Mouse (Mus musculus): ENCODE data around the gene Ice1.
A peak's percentile ranks its signal among the peaks of the same experiment; 100 is the strongest.

Ice1 gene

DNA sequence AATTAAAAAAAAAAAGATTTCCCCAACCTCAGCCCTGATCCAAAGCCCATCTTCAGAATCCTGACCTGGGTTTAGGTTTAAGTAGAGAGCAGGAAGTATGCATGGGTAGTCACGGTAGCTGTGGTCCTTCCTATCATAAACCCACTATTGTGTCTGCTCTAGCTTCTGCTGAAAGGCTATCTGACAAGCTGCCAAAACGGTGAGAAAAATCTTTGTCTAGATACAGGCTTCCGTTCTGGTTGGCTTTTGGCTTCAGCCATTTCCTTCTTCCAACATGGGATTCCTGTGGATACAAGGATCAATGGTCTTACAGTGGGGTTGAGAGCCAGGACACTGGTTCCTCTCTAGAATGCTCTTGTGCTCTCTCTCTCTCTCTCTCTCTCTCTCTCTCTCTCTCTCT is 2.2 kb upstream of the Ice1 start:
- no peak for DNase-seq (ENCODE audit: low read depth, low spot score)

DNA sequence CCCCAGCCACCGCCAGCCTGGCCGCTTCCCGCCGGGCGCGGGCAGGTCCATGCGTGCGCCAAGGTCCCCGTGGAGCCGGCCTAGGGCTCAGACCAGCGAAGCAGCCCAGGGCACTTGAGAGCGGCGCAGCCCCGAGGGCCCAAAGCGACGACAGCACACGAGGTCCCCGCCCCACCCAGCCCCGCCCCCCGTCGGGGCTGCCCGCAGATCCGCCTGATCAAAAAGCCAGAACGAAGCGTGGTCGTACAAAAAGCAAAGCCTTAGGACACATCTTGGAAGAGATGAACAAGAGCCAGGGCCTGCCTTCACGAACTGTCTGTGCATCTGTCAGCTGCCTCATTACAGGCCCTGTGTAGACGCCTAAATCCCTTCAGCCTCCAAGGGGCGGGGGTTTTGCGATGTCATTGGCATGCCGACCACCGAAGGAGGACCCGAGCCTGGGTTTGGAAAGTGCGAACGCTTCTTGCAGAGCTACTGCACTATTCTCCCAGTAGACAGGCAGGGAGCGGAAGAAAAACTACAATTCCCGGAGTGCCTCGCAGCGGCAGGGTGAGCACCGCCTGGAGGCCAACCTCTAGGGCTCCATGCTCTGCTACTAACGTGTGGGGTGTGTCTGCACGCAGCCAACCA is 343 bp upstream of the Ice1 start:
- DNase-seq (ENCODE audit: low read depth, low spot score): peak; percentile 92

DNA sequence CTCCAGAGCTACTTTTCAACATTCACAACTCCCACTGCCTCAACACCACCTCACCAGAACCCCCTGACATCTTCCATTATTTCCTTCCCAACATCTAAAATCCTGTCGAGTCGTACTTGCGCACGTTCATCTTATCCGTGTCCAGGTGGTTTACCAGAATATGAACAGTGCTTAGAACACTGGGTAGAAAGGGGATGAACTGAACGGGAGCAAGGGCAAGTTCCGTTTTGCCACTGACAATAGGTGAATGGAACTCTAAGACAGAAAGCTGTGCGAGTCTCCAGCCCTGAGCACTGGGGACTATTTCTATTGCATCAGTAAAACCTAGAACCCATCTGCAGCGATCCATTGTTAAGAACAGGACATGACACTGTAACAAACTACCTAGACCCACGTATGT is 728 bp downstream of the Ice1 start:
- no peak for DNase-seq (ENCODE audit: low read depth, low spot score)

DNA sequence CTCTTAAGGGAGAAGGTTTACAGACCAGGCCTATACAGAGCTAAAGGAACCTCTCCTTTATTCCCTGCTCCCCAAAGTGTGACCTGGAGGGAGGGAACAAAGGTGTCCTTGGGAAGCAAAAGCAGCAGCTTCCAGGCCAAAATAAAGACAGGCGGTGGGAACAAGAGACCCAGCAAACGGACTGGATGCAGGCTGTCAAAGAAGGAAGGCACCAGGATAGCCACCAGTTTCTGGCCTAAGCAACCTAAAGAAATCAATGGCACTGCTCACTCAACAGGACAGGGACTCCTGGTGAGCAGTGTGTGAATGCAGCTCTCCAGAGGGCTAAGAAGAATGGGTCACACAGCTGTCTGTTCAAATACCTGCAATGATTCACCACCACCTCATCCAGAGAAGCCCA is 1.8 kb downstream of the Ice1 start:
- no peak for DNase-seq (ENCODE audit: low read depth, low spot score)

DNA sequence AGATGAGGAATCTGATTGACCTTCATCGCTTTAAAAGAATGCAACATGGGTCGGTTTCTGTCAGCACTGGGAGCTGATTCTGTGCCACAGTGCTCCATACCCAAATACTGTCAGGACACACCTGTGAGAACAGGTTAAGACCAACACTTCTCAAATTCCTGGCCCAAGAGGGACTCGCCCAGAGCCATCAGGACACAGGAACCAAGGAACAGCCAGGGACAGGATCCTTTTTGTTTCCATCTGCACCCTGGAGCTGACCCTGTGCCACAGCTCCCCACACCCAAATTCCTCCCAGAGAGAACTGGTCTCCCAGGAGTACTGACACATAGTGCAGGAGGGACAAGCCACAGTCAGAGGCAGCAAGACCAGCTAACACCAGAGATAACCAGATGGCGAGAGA is 11.0 kb downstream of the Ice1 start:
- DNase-seq (ENCODE audit: low read depth, low spot score): no peak

DNA sequence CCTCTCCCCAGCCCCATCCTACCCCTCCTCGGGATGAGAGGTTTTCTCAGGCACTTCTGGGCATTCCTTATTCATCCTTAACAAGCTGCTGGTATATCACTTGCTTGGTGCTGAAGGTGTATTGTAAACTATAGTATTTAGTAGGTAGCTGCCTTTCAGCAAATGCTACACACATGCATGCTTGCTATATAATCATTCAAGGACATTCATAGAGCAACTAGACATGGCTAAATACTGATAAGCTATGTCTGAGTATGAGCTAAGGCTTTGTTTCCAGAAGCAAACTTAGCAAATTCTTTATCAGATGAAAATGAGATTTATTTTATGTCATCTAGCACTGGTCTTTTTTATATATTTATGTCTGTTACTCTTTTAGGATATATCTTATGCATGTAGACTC is 11.8 kb downstream of the Ice1 start:
- DNase-seq (ENCODE audit: low read depth, low spot score): no peak

DNA sequence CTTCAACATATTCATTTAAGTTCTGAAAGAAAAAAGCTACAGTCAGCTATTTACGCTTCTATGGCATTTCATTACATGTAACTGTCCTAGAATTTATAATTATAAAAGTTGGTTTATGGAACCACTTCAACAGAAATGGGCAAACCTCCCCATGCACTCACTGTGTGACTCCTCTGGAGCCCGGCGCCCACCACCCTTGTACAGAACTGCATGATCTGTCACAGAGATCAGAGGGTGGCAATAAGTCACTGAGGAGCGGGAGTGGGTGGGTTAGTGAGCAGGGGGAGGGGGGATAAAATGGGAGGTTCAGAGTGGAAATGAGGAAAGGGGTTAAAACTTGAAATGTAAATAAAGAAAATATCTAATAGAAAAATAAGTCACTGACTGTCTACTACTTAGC is 13.0 kb downstream of the Ice1 start:
- DNase-seq (ENCODE audit: low read depth, low spot score): no peak

DNA sequence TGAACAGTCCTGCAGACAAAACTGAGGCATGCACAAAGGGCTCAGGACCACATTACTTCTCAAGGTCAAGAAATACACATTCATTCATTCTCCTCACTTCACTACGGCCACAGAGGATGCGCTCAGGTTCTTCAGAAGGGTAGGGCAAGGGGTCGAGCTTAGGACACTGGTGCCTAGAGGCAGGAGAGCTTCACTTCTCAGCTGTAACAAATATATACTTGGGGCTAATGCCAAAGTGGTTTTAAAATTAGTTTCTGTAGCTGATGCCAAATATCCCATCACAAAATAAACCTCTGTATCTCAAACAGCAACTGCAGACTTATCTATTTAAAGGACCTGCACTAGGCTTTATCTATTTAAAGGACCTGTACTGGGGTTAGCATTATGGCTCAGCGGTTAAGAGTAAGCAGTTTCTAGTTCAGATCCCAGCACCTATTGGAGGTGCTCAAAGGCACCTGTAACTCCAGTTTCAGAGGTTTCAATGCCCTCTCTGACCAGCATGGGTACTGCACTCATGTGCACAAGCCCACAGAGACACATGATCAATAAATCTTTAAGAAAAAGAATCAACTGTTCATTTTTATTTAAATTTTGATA is 14.9 kb downstream of the Ice1 start:
- no peak for DNase-seq (ENCODE audit: low read depth, low spot score)

DNA sequence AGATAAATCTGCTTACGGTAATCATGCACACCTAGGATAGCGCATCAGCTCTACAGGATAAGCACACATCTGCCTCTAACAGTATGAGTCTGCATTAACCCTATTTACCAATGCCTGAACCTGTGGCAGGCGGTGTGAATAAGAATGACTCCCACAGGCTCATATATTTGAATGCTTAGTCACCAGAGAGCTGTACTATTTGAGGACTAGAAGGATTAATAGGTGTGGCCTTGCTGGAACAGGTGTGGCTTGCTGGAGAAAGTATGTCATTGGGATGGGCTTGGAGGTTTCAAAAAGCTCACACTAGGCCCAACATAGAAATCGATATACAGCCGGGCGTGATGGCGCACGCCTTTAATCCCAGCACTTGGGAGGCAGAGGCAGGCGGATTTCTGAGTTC is 15.9 kb downstream of the Ice1 start:
- DNase-seq (ENCODE audit: low read depth, low spot score): no peak

DNA sequence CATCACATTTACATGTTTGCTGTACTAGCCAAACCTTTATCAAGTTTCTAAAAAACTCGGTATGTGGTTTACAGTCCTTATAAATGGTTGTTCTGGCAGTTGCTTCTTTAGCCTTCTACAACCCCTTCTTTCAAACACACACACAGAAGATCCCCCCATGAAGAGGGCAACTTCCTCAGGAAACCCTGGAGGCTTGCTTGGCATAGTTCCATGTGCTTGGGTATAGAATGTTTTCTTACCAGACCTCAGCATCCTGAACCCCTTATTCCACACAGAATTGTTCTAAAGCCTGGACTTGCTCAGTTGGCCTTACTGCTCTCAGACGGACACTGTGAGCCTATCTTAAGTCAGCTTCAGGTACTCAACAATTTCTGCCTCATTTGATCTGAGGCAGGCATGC is 24.6 kb downstream of the Ice1 start:
- no peak for DNase-seq (ENCODE audit: low read depth, low spot score)

DNA sequence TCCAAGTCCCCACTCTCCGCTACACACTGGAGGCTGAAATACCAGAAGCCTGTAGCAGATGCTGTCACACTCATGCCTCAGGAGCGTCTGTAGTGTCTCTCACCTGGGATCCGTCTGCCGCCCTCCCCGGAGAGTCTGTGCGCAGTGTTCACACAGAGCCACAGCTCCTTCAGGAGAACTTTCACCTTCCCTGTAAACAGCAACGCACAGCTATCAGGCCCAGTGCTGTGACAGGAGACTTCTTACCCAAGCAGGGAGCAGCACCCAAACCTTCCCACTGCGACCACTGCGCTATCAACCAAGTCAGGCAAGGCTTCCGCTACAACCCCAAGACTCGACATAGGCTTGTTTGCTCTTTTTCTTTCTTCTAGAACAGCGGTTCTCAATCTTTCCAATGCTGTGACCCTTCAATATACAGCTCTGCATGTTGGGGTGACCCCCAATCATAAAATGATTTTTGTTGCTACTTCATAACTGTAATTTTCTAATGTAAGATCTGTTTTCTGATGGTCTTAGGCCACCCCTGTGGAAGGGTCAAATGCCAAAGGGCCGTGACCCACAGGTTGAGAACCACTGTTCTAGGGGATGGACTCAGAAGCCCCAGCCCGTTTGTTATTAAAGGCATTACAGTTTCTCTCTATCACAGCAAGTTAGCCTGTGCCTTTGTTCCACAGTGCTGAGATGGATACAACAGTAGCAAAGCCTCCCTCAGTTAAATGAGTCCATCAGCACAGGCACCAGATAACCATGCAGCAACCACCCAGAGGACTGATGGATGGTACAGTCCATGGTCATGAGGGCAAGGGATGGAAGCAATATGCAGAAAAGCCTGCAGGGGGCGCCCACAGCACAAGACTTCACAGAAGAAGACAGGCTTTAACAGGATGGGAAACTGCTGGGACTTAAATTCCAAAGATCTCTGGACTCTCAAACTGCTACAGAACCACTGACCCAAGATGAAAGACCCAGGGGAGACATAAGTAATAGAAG is 26.7 kb downstream of the Ice1 start:
- DNase-seq (ENCODE audit: low read depth, low spot score): peak; percentile 54

DNA sequence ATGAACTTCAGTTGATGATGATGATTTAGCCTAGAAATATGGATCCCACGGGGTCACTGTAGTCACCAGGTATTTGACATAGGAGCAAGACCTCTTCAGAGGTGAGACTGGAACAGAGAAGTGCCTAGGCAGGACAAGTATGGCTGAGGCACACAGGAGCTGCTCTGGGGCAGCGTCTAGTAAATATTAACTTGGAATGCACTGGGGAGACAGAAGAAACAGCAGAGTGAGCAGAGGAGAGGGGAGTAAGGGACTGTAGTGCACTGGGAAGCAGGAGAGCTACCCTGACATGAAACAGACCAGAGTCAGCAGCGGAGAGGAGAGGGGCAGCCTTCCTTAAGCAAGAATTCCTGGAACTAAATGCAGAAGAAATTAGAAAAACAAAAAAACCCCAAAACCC is 27.8 kb downstream of the Ice1 start:
- no peak for DNase-seq (ENCODE audit: low read depth, low spot score)

DNA sequence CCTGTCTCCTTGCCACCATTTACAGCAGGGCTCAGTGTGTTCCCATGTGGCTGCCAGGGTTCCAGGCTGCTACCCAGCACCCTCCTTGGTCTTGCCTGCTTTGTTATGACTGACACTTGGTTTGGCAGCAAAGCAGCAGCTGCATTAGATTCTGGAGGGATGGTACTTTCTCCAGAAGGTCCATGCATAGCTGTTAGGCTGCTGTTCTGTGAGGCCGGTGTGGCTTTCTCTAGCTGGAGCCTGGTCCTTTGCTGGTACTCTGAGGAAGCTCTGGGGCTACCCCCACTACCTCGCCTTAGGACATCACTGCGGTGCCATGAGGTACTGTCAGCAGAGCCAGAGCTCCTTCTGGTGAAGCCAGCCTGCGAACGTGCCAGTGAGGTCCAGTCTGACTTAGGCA is 32.1 kb downstream of the Ice1 start:
- DNase-seq (ENCODE audit: low read depth, low spot score): no peak

DNA sequence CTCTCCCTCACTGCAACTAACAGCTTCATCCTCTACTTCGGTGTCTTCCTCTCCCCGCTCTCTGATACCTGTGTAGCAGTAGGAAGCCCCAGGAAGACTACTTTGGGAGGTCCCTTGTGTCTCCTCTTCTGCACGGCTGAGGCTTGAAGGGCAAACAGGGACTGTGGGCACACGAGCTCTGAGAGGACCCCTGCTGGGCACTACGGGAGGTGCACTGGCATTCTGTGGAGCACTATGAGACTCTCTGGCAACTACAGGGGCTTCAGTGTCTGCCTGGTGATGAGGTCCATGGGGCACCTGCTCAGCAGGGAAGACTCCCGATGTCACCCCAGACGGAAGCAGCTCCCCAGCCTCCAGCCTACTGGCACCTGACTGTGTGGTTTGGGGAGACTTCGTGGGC is 32.7 kb downstream of the Ice1 start:
- DNase-seq (ENCODE audit: low read depth, low spot score): peak; percentile 22

DNA sequence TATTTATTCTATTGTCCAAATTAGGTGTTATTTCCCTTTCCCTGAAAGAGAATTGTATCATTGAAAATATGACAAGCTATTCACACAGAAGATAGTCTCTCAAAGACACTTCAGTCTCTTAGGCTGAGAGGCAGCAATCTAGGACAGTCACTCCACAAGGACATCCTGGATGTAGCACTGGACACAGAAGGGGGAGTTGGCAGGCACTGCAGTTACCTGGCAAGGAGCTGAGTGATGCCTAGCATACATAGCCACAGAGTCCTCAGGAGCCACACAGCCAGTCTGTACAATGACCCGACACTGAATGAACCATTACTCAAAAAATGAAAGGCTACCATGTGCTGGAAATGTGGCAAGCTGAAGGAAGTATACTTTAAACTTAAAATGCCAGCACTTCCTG is 35.9 kb downstream of the Ice1 start:
- DNase-seq (ENCODE audit: low read depth, low spot score): no peak

DNA sequence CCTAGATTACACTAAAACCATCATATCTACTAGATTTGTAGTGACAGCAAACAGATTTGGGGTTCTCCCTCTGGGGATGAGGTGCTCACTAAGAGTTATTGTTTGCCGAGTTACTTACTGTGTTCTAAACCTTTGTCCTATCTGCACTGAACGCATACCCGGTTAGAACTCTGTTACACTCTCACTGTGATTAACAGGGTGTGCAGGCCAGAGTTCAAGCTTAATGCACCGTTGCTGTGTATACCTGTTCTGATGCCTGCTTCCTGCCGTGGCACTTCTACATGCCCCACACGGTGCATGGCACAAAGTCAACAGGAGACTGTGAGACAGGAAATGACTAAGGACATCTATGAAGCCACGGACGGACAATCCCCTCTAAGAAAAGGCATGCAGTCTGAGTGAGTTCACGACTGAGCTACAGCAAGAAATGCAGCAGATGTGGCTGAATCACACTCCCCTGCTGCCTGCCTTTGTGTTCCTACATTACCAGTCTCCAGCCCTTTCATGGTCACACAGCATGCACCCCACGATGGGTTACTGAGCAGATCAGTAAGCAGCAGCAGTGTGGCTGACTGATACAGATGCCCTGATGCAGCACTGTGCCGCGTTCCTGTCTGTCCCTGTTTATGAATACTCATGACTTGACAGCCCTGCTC is 37.3 kb downstream of the Ice1 start:
- DNase-seq (ENCODE audit: low read depth, low spot score): no peak

DNA sequence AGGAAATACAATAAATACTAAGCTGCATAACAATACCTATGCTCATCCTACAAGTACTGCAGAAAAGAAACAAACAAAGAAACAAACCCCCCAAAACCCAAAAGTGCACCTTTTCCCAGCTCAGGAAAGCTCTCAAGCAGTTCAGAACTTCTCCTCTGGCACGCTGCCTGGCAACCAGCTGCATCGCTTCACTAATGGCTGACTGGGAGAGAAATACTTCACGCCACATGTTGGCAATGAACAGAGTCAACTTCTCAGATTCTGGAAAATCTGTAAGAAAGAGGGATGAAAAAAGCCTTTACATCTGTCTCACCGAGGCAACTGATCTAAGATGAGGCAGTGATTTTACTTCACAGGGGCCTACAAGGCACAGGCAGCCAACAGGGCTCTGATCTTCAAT is 38.5 kb downstream of the Ice1 start:
- DNase-seq (ENCODE audit: low read depth, low spot score): no peak

DNA sequence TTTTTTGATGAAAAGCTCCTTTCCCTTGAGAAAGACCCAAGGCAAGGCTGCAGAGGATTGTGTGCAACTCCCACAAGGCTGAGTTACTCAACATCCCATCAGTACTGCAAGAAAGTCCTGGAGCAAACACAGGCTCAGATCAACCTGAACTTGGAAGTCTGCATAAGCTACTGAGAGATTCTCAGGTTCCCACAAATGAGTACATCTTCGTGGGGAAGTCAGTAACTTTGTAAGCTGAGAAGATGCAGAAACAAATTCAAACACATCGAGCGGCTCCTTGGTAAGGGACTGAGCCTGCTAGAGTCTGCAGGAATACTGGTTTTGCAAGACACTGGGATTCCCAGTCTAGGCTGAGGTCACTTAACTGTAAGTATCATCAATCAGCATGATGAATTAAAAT is 40.5 kb downstream of the Ice1 start:
- no peak for DNase-seq (ENCODE audit: low read depth, low spot score)

DNA sequence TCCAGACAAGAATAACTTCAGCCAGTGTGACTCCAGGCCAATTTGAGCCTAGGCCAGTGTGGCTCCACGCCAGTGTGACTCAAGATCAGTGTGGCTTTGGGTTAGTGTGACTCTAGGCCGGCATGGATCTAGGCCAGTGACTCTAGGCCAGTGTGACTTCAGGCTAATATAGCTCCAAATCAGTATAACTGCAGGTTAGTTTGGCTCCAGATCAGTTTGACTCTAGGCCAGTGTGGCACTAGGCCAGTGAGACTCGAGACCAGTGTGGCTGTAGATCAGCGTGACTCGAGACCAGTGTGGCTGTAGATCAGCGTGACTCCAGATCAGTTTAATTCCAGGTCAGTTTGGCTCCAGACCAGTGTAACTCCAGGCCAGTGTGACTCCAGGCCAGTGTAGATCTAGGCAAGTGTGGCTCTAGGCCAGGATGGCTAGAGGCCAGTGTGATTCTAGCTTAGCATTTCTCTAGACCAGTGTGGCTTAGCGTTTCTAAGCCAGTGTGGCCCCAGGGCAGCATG is 47.1 kb downstream of the Ice1 start:
- DNase-seq (ENCODE audit: low read depth, low spot score): no peak

DNA sequence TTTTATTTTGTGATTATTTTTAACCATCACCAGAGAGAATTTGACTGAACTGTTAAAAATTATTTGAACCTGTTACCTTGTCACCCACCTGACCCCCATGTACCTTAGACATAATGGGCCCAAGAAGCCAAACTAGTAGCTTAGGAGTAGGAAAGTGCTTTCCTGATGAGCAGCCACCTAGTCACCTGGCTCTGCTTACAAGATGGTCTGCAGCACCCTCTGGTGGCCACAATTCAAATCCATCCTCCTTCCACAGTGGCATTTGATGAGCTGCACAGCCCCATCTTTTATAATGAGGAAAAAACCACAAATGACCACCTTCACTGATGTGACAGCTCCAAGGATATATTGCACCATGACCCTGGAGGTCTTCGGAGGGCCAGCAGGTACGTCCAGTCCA is 50.5 kb downstream of the Ice1 start:
- DNase-seq (ENCODE audit: low read depth, low spot score): peak; percentile 38

DNA sequence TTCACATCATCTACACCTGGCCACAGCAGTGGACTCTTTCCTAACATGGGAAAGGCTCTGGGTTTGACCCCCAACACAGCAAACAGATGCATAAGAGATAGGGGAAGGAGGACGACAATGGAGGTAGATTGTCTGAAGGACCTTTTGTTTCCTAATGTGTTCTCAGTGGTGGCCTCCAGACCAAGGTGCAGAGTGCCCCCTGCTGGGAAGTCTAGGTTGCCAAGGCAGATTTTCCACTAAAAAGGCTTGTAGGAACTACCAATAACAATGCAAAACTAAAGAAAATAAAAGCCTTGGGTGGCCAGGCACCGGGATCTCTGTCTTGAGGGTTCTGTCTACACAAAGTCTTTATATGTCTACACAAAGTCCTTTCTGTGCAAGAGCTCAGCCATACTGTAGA is 54.9 kb downstream of the Ice1 start:
- peak; percentile 37 for DNase-seq (ENCODE audit: low read depth, low spot score)

DNA sequence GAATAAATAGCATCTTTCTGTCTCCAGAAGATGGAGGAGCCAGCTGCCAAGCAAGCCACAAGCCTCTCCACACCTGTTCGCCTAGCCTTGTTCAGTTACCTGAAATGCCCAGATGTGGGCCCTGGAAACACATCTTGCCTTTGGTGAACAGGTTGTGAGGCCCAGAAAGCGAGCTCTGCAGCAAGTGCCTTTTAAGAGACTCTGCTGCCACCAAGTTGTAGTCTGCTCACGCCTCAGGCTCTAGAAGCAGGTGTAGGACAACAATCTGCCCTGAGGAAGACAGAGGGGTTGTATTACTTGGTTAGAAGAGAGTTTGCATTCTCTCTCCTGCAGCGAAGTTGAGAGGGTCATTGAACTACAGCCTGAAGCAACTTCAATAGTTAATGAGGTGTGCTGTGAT is 55.9 kb downstream of the Ice1 start:
- DNase-seq (ENCODE audit: low read depth, low spot score): no peak

Measured in A20 (cell line).